Mouse (Mus musculus) intestine, embryonic 14.5 days (tissue): ENCODE measurements at regions not wholly inside any gene's neighbourhood (a gene's known extent, or its start where the extent isn't known, plus 50 kb on each side); places are given as distances from the start of the nearest gene placed in this dataset.
A peak's percentile ranks its signal among the peaks of the same experiment; 100 is the strongest.

Source experiments
- ATAC-seq: fragments of 200-750 bp; cut with Nextera tagmentation; replicated peaks from 2 replicates; pipeline ENCODE4 v1.8.0; 2017; ENCODE audit warnings: low read depth, moderate number of reproducible peaks, moderate TSS enrichment, moderate library complexity; ENCODE audit not compliant: low FRiP score, low TSS enrichment
- DNase-seq: peaks from one replicate; pipeline ENCODE4 v3.0.0-alpha.2; 2018; ENCODE audit warnings: low spot score
- H3K27ac ChIP-seq: fragments of 300-500 bp; sonication (generic); 2 replicates; pipeline ENCODE4 v1.5.1; 2014; ENCODE audit warnings: low read depth, mild to moderate bottlenecking, control low read depth
- H3K27me3 ChIP-seq: fragments of 300-500 bp; sonication (generic); replicated peaks from 2 replicates; pipeline ENCODE4 v1.6.1; 2014; ENCODE audit warnings: low read length, control low read depth; ENCODE audit not compliant: control insufficient read depth, insufficient read depth
- H3K36me3 ChIP-seq: fragments of 300-500 bp; sonication (generic); 2 replicates; pipeline ENCODE4 v1.6.1; 2014; ENCODE audit warnings: low read length, control low read depth; ENCODE audit not compliant: control insufficient read depth, insufficient read depth
- H3K4me1 ChIP-seq: fragments of 300-500 bp; sonication (generic); replicated peaks from 2 replicates; pipeline ENCODE4 v1.6.1; 2014; ENCODE audit warnings: low read length, control low read depth, mixed read lengths; ENCODE audit not compliant: control insufficient read depth, insufficient read depth
- H3K4me2 ChIP-seq: fragments of 300-500 bp; sonication (generic); 2 replicates; pipeline ENCODE4 v1.6.1; 2014; ENCODE audit warnings: low read length
- H3K4me3 ChIP-seq: fragments of 300-500 bp; sonication (generic); 2 replicates; pipeline ENCODE4 v1.5.1; 2014; ENCODE audit warnings: low read depth, low read length, control low read depth, mixed read lengths
- H3K9ac ChIP-seq: fragments of 300-500 bp; sonication (generic); 2 replicates; pipeline ENCODE4 v1.6.1; 2014; ENCODE audit warnings: mild to moderate bottlenecking, low read length
- H3K9me3 ChIP-seq: fragments of 300-500 bp; sonication (generic); 2 replicates; pipeline ENCODE4 v1.6.1; 2016; ENCODE audit warnings: low read length, control low read depth; ENCODE audit not compliant: control insufficient read depth
- WGBS: fragments of 180-500 bp; shearing (Covaris S2); extraction: QIAGEN DNeasy Blood & Tissue Kit; methylation state at CpG from one replicate; pipeline ENCODE4 v1.1.7; 2014; 5-methylcytosine and 5-hydroxymethylcytosine counted together

DNA sequence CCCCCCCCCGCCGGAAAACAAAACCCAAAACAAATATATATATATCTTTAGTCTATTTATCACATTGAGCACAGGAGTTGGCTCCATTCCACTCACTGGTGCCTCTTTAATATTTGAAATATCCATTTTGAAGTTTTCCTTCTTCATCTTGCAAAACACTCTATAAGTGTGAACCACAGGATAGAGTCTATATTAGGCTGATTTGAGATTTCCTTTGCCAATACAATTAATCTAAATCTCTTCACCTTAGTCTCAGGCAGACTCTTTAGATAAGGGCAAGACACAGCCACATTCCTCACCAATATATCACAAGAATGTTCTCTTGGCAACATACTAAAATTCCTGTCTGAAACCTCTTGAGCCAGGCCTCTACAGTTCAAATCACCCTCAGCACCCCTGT is 282.1 kb upstream of the Mpdz start:
- H3K4me3 ChIP-seq, result no peak overlapping the region
- no peaks in the 10 kb centered on the region for H3K4me1 ChIP-seq
- H3K27me3 ChIP-seq, result no peaks in the 10 kb centered on the region
- no peaks in the 10 kb centered on the region for H3K9me3 ChIP-seq
- H3K4me2 ChIP-seq, result no peak overlapping the region
- H3K27ac ChIP-seq, result no peak overlapping the region
- ATAC-seq, result no peak
- H3K36me3 ChIP-seq, result no peaks in the 10 kb centered on the region
- no peak overlapping the region for H3K9ac ChIP-seq
- DNase-seq, result no peak
- 94% methylated on average over 2 of the region's 2 CpGs for WGBS

DNA sequence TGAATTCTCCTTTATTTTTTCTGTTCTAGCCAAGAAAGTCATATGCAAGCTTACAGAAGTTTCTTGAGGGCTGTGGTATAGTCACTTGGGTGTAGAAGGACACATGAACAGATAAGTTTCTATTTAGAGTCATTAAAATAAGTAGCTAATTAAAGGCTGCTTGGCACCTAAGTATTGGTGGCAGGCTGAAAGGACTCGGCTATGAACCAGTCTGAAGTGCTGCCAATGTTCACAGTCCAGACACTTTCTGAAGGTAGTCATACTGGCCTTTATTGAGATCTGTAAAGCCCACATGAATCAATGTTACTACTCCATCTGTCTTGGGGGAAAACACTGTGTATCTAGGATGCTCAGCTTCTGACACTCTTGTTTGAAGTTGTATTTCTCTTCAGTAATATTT is 269.8 kb upstream of the Mpdz start:
- H3K4me2 ChIP-seq, result no peak overlapping the region
- H3K27me3 ChIP-seq, result no peaks in the 10 kb centered on the region
- no peak overlapping the region for H3K27ac ChIP-seq
- DNase-seq (no peak), ATAC-seq (no peak)
- H3K9me3 ChIP-seq, result no peaks in the 10 kb centered on the region
- 77% methylated on average over 1 of the region's 1 CpGs for WGBS
- no peaks in the 10 kb centered on the region for H3K36me3 ChIP-seq
- no peak overlapping the region for H3K4me3 ChIP-seq
- H3K4me1 ChIP-seq, result no peaks in the 10 kb centered on the region
- H3K9ac ChIP-seq, result no peak overlapping the region

DNA sequence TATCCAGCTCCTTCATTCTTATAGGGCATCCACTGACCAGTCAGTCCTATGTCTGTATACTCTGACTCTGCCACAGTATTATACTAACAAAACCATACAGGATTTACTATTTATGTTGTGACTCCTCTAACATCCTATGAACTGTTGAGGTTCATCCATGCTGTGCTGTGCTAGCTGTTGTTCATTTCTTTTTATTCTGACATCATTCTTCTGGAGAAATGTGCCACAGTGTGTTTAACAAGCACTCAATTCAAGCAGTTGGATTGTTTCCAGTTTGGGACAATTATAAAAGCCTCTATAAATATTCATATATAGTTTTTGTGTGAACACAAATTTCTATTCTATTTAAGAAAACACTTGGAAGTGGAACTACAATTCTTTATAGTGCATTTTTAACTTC is 252.6 kb upstream of the Mpdz start:
- Histone ChIP-seq H3K27ac (no peak overlapping the region), H3K4me3 (no peak overlapping the region), H3K9me3 (no peaks in the 10 kb centered on the region), H3K9ac (no peak overlapping the region), H3K4me1 (no peaks in the 10 kb centered on the region), H3K27me3 (no peaks in the 10 kb centered on the region), H3K4me2 (no peak overlapping the region), H3K36me3 (no peaks in the 10 kb centered on the region)
- DNase-seq (no peak), ATAC-seq (no peak)

DNA sequence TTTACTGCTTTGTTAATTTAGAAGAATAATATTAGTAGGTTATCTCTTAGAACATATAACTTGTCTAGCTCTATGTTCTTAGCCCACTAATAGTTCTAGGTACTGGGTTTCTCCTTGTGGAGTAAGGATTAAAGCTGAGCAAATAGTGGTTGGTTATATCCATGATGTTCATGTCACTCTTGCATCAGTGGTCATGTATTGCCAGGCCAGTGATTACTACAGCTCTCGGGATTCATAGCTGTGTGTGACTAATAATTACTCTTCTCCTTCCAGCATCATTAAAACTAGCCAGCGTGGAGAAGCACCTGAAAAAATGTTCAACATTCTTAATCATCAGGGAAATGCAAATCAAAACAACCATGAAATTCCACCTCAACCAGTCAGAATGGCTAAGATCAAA is 234.6 kb upstream of the Mpdz start:
- H3K4me3 ChIP-seq, result no peak overlapping the region

DNA sequence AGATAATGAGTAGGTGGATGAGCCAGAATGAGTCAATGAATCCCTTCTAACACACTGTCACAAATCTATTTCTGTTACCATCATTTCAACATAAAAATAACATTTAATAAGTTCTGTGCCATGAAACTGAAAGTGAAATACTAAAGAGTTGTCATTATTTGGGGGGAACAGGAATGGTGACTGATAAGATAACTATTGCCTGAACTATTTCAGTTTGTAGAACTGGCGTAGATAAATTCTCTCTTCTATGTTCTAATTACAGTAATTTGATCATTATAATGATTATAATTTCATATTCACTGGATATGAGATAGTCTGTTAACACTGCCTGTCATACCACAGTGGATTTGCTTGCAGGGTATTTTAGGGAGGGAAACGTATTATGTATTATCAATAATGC is 232.3 kb upstream of the Mpdz start:
- 73% methylated on average over 2 of the region's 2 CpGs for WGBS
- Histone ChIP-seq H3K4me1 (no peaks in the 10 kb centered on the region), H3K27me3 (no peaks in the 10 kb centered on the region), H3K9ac (no peak overlapping the region), H3K4me3 (no peak overlapping the region), H3K9me3 (no peaks in the 10 kb centered on the region), H3K36me3 (no peaks in the 10 kb centered on the region), H3K4me2 (no peak overlapping the region), H3K27ac (no peak overlapping the region)
- ATAC-seq, result no peak
- DNase-seq, result no peak

More for the DNA sequence above, 234.6 kb upstream of the Mpdz start:
- WGBS, result 79% methylated on average over 2 of the region's 2 CpGs
- no peaks in the 10 kb centered on the region for H3K27me3 ChIP-seq
- H3K27ac ChIP-seq, result no peak overlapping the region
- DNase-seq (no peak), ATAC-seq (no peak)
- H3K4me1 ChIP-seq, result no peaks in the 10 kb centered on the region
- no peaks in the 10 kb centered on the region for H3K9me3 ChIP-seq
- no peaks in the 10 kb centered on the region for H3K36me3 ChIP-seq
- H3K9ac ChIP-seq, result no peak overlapping the region
- H3K4me2 ChIP-seq, result no peak overlapping the region

DNA sequence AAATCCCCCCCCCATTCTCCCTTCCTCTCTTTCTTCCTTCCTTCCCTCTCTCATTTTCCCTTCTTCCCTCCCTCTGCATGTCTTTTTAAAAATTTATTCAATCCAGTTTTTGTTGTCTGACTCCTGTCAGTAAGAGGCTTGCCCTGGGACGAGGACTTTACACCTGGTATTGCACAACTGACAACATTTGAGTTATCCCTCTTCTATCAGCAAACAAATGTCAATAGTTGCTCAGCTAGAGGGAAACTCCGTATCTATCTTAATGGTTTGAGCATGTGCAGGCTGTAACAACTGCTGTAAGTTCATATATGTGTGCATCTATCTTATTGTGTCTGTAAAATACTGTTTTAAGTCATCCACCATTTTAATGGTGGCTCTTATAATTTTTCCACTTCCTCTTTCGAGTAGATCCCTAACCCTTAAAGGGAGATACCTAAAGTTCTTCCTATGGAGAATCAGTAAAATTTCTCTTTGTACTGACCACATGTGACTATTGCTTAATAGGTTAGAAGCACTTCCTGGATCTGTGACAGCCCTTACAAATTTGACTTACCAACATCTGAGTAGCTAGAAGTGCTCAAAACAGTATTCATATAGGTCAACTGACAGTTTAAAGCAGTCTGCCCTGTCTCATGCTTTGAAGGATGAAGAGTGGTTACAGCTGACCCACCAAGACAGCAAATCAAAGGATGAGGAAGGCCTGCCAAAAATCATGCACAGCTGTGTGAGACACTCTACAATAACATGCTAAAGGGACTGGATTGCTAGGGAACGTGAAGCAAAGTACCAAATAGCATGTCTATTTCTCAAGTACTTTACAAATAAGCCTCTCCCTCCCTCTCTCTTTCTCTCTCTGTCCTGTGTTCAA is 231.0 kb upstream of the Mpdz start:
- WGBS, result 50% methylated on average over 4 of the region's 4 CpGs
- DNase-seq, result no peak

DNA sequence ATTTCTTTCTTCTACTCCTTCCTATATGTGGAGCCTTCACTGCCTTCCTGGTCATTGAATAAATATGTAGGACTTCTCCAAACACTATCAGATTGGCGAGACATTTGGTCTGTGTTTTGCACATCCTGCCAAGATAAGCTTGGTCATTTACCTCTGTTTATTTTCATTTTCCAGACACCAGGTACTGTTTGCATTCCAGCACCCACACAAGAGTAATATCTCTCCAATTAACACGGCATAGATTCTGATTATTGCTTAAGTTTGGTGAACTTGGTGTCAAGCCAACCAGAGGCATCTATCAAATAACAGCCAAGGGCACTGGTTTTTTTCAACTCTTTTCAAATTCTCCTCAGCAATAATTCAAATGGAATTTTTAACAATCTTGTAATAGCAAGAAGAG is 229.4 kb upstream of the Mpdz start:
- DNase-seq (no peak), ATAC-seq (no peak)
- Histone ChIP-seq H3K4me1 (peaks cover 5% of the 10 kb centered on the region; the same call in 1 of the 2 replicates), H3K27me3 (no peaks in the 10 kb centered on the region), H3K4me2 (no peak overlapping the region), H3K4me3 (no peak overlapping the region), H3K27ac (no peak overlapping the region), H3K9ac (no peak overlapping the region), H3K9me3 (no peaks in the 10 kb centered on the region), H3K36me3 (no peaks in the 10 kb centered on the region)
- 31% methylated on average over 2 of the region's 2 CpGs for WGBS

More for the DNA sequence above, 231.0 kb upstream of the Mpdz start:
- Histone ChIP-seq H3K27ac (no peak overlapping the region), H3K4me1 (peaks cover 5% of the 10 kb centered on the region; the same call in 1 of the 2 replicates), H3K36me3 (no peaks in the 10 kb centered on the region), H3K4me2 (no peak overlapping the region), H3K9me3 (no peaks in the 10 kb centered on the region), H3K27me3 (no peaks in the 10 kb centered on the region), H3K4me3 (no peak overlapping the region), H3K9ac (no peak overlapping the region)
- no peak for ATAC-seq

DNA sequence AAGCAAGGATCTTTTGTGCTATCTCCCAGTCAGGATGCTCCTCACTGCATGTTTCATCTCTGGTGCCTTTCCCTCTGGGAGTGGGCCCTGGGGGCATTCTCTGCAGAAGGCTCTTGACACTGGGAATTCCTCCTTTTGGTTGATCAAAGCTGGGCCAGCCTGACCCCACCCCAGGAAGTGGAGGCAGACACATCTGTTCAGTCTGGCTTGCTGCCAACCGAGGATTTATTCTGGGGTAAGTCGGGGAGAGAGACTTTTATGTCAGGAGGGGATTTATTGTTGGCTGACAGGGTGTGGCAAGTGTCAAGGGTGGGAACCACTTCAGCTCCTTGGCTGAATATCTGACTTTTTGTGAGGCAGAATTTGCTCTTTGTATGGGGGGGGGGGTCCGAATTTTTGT is 226.6 kb upstream of the Mpdz start:
- no peaks in the 10 kb centered on the region for H3K36me3 ChIP-seq
- ATAC-seq (0 out of 2 replicates have a peak, but pooled peaks have one; percentile 40), DNase-seq (peak; percentile 69)
- H3K27me3 ChIP-seq, result no peaks in the 10 kb centered on the region
- H3K9ac ChIP-seq, result no peak overlapping the region
- no peak overlapping the region for H3K27ac ChIP-seq
- no peak overlapping the region for H3K4me2 ChIP-seq
- H3K9me3 ChIP-seq, result no peaks in the 10 kb centered on the region
- WGBS, result 10% methylated on average over 3 of the region's 3 CpGs
- H3K4me3 ChIP-seq, result no peak overlapping the region
- H3K4me1 ChIP-seq, result peaks cover 5% of the 10 kb centered on the region; the same call in 1 of the 2 replicates

DNA sequence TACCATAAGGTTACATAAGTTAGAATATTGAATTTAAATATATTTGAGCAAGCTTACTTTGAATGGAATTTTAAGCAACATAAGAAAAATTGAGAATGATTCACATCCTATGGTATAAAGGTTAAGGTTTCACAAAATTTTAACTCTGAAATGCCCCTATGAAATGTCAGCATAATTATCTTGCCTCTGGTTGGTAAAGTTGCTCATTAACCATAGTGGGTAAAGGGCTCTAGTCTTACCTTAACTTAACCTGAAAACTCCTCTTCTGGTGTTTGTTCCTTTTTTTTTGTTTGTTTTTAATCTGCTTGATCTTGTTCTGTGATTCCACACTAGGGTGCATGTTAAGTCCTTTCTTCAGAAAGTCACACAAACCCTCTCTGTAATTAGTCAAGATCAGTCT is 218.5 kb upstream of the Mpdz start:
- ATAC-seq, result no peak
- DNase-seq, result no peak
- Histone ChIP-seq H3K4me1 (no peaks in the 10 kb centered on the region), H3K9ac (no peak overlapping the region), H3K4me2 (no peak overlapping the region), H3K27me3 (no peaks in the 10 kb centered on the region), H3K36me3 (no peaks in the 10 kb centered on the region), H3K4me3 (no peak overlapping the region), H3K9me3 (peaks cover 5% of the 10 kb centered on the region; the same call in 1 of the 2 replicates), H3K27ac (no peak overlapping the region)
